Mouse (Mus musculus) heart, postnatal 0 days (tissue): ENCODE results near the gene Ifi206.

ENCODE experiments used
- CTCF ChIP-seq: IDR thresholded peaks from 2 replicates; pipeline ENCODE4 v1.5.1; 2016; ENCODE audit warnings: antibody characterized with exemption, control low read depth, low read depth
- EP300 ChIP-seq: IDR thresholded peaks from 2 replicates; pipeline ENCODE4 v1.6.1; 2016; ENCODE audit warnings: antibody characterized with exemption, low read depth

- TF ChIP-seq EP300 (no peak), CTCF (no peak)
These were observed 70.5 kb downstream of the Ifi206 start for GRCm38 (mm10) chr1:173420374-173420773.
